Mouse (Mus musculus) frontal cortex, postnatal 25 days (tissue): Measurements from ENCODE around the gene Olfr601.
"Not testable (repeated sequence)": the region's sequence is repeated elsewhere in the genome, so short reads cannot be mapped to it uniquely, and the experiment has no call there.

Experiments
- DNase-seq, 2 experiments: peaks; one replicate each; pipeline ENCODE4 v3.0.0; 2022; ENCODE audit warnings: low spot score in 2 of 2

Olfr601 gene

DNA sequence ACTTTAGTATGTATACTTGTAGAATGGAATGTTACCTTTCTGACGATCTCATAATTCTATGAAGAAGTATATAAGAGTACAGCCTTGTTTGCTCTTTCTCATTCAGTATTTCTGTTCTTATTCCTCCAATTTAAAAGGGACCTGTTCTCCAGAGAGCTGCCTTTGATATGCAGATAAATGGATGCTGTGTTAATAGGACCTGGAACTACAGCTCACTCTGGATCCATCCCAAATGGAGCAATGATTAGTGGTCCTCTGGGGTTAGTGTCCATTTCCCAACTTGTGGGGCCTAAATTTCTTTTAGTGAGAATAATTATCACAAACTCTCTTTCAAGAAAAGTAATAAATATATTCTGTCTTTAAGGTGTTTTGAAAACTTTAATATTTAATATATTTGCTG, at the start of gene Olfr601:
Gene Olfr601, minus strand, starts transcription at position 101 of the 400 bp plus-strand sequence.
- no peak for DNase-seq

DNA sequence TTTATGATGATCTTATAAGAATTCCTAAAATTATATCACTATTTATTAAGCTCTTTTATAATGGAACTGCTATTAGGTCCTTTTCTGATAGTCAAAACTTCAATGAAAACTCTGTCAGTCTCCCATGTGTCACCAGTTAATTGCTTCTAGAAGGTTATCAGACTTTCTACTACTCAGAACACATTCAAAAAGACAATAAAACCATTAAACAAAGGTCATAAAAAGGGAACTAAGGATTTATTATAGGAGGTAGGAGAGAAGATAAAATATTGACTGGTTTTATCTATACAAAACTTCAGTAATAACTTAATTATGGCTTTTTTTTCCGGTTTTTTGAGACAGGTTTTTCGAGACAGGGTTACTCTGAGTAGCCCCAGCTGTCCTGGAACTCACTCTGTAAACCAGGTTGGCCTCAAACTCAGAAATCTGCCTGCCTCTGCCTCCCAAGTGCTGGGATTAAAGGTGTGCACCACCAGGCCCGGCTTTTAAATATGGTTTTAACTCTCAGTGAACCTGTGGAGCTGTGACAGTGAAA, 44.1 kb upstream of the Olfr601 start:
- DNase-seq = not testable (repeated sequence)

DNA sequence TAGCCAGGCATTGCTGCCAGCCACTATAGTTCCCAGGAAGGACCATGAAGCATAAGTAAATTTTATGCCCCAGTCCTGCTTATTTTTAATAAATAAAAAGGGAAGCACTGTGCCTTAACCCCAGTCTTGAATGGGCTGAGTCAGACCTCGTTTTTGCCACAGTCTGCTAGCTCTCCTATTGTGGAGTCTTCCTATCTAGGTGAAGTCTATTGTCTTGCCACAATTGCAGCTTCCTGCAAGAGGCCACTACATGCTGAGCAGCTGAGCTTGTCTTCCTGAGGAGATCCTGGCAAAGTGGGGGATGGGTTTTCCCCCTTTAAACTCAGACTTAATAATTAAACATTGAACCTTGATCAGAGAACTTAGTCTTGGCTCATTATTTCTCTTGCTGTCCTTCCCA, 36.5 kb upstream of the Olfr601 start:
- DNase-seq = no peak

DNA sequence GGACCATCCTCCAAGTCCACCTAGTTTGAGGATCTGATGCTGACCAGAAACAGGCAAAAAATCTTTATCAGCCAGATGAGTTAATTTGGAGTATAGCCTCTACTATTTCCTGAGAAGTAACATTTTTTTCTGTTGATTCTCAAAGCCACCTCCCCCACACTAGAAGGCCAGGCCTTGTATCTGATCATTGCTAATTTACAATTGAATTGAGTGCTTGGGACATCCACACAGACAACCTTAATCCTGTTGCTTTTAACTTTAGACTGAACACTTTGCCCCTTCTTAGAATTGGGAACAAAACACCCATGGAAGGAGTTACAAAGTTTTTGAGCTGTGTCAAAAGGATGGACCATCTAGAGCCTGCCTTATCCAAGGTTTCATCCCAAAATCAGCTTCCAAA, 35.3 kb upstream of the Olfr601 start:
- no peak for DNase-seq

DNA sequence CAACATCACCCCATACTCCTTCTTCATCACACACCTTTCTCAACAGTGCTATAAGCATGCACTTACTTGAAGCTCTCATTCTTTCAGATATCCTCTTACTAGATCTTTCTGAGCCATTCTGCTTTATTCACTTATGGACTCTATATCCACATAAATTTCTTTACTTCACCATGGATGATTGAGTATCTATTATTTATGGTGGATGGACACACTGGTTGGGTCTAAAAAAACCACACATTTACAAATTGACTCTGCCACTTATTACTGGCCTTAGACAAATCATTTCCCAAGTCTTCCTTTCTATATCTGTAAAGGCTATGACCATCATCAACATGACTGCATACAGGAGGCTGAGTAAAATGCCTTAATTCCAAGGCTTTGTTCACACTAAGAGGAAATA, 23.6 kb upstream of the Olfr601 start, which contains the start of gene Olfr603:
Gene Olfr603, minus strand, starts transcription at position 101 of the 400 bp plus-strand sequence.
- DNase-seq = no peak

DNA sequence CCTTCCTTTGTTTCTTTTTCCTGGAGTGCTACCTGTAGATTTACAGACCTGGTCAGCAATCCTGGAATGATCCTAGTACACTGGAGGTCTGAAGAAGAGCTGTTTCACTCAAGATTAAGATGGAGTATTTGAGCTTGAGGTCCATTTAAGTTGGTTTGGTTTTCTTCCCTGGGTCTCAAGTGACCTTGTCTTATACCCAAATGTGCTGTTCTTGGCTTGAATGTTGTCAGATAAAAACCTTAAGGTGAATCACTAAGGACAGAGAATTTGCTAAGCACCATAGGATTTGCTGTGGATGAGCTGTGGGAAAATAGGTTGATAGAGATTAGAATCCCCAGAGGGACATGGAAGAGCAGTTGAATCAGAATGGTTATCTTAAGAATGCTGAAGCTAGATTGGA, 12.9 kb downstream of the Olfr601 start, which contains the start of gene Olfr600:
Gene Olfr600, minus strand, starts transcription at position 101 of the 400 bp plus-strand sequence.
- no peak for DNase-seq

DNA sequence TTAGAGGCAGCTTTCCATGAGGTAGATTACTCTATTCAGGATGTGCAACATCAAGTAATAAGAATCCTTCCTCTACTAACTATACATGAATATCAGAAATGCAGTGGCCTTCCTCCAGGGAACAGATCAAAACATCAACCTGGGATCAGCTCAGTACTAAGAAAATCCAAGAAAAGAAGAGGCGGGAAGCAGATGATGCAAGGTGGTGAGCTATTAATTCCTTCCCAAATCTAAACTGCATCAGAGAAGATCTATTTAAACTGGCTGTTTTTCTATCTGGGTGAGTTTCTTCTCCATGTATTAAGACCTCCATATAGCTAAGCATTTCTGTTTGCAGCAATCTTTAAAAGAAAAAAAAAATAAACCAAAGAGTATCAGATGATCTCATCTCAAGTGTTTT, 26.8 kb downstream of the Olfr601 start, which contains the start of gene Olfr599:
Gene Olfr599, plus strand, starts transcription at position 301 of the 400 bp plus-strand sequence.
- no peak for DNase-seq

DNA sequence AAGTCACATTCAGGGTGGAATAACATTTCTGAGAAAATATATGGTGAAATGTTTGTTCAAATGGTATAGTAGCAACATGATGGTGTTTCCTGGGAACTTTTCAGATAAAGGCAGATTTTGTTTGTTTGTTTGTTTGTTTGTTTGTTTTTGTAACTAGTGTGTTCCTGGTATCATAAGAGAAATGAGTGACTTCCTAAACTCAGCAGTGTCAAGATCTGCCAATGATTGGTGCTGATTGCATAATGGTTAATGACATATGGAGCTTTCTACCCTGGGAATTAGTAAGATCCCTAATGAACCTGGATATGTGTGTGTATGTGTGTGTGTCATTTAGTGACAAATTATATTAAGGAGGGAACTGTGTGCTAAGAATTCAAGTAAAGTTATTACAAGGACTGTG, 39.2 kb downstream of the Olfr601 start, which contains the start of gene Olfr598:
Gene Olfr598, plus strand, starts transcription at position 301 of the 400 bp plus-strand sequence.
- no peak for DNase-seq

DNA sequence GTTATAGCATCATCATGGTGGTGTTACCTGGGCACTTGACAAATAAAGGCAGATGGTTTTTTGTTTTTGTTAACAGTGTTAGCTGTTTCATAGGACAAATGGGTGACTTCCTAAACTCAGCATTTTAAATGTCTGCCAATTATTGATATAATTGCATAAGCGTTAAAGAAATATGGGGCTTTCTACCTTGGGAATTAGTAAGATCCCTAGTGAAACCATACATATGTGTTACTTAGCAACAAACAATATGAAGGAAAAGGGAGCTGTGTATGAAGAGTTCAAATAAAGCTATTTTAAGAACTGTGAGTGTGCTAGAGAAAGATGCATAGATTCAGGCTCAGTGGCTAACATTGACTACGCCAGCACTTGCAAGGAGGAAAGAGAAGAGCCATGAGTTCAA, 46.4 kb downstream of the Olfr601 start, which contains the start of gene Olfr597:
Gene Olfr597, plus strand, starts transcription at position 301 of the 400 bp plus-strand sequence.
- DNase-seq = not testable (repeated sequence)
